Mouse (Mus musculus) right cerebral cortex, postnatal 25 days (tissue): ENCODE data around the gene Ttc28.

Experiments used
- DNase-seq: peaks from one replicate; pipeline ENCODE4 v3.0.0; 2022

Ttc28 gene

DNA sequence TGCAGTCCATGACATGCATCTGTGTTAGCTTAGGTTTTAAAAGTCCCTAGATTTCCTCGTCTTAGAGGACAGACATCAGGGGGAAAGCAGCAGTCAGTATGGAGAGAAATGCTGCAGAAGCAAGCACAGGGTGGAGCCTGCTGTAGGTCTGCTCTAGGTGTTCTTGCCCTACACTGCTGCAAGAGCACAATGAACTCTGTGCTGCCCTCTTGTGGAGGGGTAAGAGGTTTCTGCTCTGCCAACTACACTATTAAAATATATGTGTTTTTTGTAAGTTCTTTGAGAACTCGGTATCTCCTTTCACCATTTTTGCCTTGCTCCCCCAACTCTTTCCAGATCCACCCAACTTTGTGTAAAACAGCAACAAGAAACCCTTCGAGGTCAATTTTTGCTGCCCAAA, 425.1 kb downstream of the Ttc28 start:
- DNase-seq, result no peak

DNA sequence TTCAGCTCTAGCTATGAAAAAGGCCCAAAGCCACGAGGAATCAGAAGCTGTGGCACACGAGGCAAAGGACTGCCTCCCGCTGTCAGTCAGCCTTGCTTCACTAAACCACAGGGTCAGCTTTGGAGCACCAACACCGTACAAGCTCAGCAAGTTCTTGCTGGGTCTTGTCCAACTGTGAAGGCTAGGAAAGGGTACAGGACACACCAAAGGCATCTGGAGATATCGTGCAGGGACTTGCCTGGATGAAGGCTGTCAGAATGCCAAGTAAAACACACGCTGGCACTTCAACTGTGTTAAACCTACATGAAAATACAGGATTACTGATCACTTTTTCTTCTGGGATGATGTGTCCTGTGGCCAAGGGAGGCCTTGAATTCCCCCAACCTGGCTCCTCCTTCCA, 430.6 kb downstream of the Ttc28 start:
- no peak for DNase-seq

GRCm38 (mm10) chr5:111313833-111314232, 434.2 kb downstream of the Ttc28 start:
- no peak for DNase-seq

DNA sequence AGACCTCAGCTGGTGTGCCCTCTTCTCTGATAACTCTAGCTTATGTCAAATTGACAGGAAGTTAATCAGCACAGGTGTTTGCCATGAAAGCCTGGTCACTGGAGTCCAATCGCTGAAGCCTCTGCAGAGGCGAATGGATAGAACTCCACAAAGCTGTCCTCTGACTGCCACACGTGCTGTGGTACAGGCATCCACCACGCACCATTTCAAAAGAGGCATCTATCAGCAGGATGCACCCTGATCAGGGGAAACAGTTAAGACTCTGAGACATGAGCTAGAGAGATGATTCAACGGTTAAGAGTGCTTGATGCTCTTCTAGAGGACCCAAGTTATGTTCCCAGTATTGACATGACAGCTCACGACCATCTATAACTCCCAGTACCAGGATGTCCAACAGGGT, 435.5 kb downstream of the Ttc28 start:
- DNase-seq, result no peak

- DNase-seq, result no peak
These were observed 437.9 kb downstream of the Ttc28 start for GRCm38 (mm10) chr5:111317526-111317925.

- DNase-seq, result no peak
These were observed 439.3 kb downstream of the Ttc28 start for GRCm38 (mm10) chr5:111318946-111319345.

GRCm38 (mm10) chr5:111325813-111326212, 446.2 kb downstream of the Ttc28 start:
- DNase-seq, result no peak

DNA sequence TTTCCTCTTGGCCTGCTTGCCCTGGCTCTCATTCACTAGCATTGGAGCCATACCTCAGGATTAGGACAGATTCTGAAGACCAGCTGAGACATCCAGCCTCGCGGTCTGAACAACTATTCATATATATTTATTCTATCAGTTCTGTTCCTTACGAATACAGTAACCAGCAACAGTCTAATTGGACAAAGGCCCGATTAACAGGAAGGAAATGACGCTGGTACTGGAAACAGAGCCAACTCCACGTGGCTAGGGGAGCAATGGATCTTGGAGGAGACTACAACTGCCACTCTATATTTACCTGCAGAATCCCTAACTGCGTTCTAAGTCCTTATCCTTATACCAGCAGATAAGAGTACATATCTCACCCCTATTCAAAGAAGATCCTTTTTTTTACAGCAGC, 447.8 kb downstream of the Ttc28 start:
- no peak for DNase-seq

DNA sequence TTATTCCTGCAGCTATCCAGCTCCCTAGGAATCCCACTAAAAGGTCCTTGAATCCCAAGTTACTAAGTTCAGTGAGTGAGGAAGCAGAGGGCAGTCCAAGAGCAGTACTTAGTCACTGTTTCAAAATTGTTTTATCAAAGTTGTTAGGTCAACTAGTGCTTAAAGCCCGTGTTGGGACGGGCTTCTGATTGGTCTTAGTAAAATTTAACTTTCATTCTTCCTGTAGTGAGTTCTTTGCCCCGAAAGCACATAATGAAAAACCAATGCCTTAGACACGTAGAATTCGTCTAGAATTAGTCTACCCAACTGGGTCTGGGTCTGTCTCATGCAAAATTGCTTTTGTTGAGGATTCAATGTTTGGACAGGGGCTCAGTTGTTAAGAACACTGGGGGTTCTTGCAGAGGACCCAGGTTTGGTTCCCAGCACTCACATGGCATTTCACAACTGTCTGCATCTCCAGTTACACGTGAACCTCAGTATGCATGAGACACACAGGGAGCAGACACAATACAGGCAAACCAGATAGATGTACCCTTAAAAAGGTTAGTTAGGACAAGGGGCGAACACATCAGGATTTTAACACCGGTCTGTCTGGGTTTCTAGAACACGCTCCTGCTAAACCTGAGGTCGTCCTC, 450.3 kb downstream of the Ttc28 start:
- no peak for DNase-seq

GRCm38 (mm10) chr5:111330417-111331098, 451.0 kb downstream of the Ttc28 start, which contains the start of gene Pitpnb:
TSS of gene Pitpnb (plus strand) at chr5:111330763.
- DNase-seq, result peak; percentile 100

GRCm38 (mm10) chr5:111331099-111331435, 451.5 kb downstream of the Ttc28 start:
- no peak for DNase-seq

- no peak for DNase-seq
These were observed 456.5 kb downstream of the Ttc28 start for GRCm38 (mm10) chr5:111335939-111336691.
